Mouse (Mus musculus) telencephalon, adult 2 months (tissue): ENCODE measurements around the gene Sgo2a.
"Not testable (repeated sequence)": the region's sequence is repeated elsewhere in the genome, so short reads cannot be mapped to it uniquely, and the experiment has no call there.

Source experiments
- DNase-seq: peaks from one replicate; pipeline ENCODE4 v3.0.0-alpha.2; 2011; ENCODE audit warnings: low read depth, low spot score

The Sgo2a gene

GRCm38 (mm10) chr1:58031160-58031769 lies 35.5 kb downstream of the Sgo2a start:
- no peak for DNase-seq

DNA sequence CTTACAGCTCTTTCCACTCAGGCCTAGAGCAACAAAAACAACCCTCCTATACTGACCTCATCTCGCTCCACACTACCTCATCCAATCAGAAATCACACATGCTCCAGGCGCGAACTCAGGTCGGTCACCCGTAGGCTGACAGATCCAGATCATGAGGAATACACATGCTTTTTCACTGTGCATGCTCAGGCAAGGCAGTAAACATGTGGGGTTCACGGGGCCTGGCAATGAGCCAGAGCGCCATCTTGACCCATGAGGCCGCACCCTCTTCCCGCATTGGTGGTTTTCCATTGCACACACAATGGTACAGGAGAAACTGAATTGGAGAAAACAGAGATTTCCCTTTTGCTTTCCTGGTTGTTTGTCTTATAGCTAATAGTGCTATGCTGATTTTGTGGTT lies 41.5 kb downstream of the Sgo2a start:
- not testable (repeated sequence) for DNase-seq

DNA sequence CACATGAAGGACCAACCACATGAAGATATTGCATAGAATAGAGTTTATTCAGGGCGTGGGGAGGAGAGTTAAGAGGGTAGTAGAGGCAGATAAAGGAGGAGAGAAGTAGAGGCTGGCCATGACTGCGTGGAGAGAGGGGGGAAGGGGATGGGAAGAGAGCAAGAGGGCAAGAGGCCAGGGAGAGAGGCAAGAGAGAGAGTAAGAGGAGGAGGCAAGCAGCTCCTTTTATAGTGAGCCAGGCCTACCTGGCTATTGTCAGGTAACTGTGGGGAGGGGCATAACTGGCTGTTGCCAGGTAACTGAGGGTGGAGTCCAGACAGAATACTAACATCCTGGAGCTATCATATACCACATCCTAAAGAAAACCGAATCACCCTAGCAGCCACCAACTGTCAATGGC lies 49.3 kb downstream of the Sgo2a start:
- no peak for DNase-seq

GRCm38 (mm10) chr1:58045546-58045945 lies 49.8 kb downstream of the Sgo2a start:
- DNase-seq = no peak

- no peak for DNase-seq
These were observed 51.0 kb downstream of the Sgo2a start for GRCm38 (mm10) chr1:58046721-58047290.

- no peak for DNase-seq
These were observed 53.4 kb downstream of the Sgo2a start for GRCm38 (mm10) chr1:58049126-58049525.

DNA sequence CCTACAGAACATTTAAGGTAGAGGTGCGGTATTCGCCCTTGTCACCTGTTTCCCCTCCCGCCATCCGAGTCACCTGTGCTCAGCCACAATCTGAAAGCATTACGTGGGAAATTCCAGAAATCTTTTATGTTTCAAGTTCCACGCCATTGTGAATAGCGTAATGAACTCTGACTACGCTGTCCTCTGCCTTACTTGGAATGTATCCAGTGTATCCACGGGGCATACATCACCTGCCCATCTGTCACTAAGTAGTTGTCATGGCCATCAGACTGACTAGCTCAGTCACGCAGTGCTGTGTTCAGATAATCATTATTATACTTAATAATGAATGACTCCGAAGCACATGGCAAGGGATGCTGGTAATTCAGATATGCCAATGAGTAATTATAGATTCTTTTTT lies 59.8 kb downstream of the Sgo2a start:
- DNase-seq = no peak

GRCm38 (mm10) chr1:58056074-58056807 lies 60.5 kb downstream of the Sgo2a start:
- no peak for DNase-seq

DNA sequence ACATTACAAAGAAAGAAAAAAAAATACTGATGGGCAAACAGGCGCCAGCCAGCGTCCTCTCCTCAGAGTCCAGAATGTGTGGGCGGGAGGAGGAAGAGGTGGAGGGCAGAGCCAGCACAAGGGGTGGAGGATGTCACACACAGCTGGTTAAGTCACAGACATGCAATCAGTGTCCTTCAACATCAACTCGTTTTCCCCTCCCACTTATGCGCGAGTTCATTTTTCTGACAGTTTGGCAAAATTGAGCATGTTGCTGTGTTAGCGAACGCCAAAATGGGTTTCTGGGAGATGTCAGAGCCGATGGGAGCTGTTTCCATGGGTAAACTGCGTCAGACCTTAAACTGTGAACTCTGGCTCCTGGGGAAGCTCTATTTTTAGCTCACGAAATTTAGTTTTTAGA lies 61.2 kb downstream of the Sgo2a start:
- no peak for DNase-seq

GRCm38 (mm10) chr1:58058846-58059245 lies 63.1 kb downstream of the Sgo2a start:
- no peak for DNase-seq

DNA sequence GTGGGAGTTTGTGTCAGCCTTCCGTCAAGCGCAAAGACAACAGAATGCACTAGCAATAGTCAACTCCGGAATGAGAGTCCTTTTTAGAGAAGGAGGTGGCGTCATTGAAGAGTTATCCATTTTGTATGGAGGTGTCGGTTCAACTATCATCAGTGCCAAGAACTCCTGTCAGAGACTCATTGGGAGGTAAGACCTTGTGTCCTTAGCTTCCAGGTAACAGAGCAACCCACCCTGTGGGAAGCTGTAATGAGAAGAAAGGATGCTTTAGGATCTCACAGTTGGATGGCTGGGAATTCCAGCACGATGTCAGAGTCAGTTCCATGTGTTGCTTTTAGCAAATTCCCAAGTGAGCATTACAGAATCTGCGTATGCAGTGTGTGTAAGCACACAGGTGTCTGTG lies 66.4 kb downstream of the Sgo2a start:
- no peak for DNase-seq

- DNase-seq = no peak
These were observed 69.4 kb downstream of the Sgo2a start for GRCm38 (mm10) chr1:58065151-58065550.

DNA sequence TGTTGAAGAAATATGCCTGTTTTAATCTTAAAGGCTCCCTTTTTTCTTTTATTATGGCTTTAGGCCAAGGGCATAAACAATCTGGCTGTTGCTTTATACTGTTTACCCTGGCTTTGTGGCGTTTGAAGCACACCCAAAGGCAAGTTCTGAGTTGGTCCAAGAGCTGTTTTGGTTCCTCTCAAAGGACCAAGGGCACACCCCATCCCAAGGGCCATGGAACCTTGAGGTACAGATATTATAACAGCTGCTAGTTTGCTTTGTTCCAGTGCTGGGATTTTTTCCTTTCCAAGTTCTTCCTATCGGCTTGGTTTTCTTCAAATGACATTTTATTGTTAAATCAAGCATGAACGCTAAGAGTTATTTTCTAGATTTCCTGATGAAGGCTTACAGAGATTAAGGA lies 69.8 kb downstream of the Sgo2a start:
- no peak for DNase-seq

DNA sequence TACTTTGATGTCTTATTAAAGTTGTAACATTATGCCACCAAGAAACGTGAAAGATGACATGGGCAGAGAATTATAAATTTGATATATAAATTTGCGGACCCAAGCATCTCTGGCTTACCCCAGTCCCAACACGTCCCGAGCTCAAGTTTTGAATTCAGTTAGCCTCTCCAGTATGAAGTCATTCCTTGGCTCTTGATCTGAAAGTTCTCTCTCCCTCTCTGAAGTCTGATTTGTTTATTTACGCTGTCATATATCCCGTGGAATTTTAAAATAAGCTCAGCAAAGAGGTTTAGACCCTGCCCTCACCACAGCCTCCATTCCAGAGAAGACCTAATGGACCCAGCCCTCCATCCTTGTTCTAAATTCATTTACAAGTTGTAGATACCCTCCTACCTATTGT lies 73.4 kb downstream of the Sgo2a start:
- DNase-seq = no peak

- DNase-seq = no peak
These were observed 74.3 kb downstream of the Sgo2a start for GRCm38 (mm10) chr1:58070091-58070490.

DNA sequence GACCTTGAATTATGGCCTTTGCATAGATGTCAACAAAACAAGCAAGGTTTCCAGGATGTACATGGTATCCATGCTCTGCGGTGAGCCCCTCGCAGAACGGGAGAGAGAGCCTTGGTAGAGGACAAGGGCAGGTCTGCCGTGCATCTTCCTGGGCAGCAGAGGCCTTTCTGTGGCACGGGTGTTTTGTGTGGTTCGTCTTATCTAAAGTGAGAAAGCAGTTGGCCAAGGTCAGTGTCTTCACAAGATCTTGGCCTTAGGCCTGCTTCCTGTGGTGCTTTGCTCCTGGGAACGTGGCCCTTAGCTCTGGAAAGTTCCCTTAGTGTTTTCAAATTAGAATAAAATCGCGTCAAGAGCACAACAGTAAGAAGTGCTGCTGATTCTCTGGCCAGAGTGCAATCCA lies 75.2 kb downstream of the Sgo2a start:
- no peak for DNase-seq

DNA sequence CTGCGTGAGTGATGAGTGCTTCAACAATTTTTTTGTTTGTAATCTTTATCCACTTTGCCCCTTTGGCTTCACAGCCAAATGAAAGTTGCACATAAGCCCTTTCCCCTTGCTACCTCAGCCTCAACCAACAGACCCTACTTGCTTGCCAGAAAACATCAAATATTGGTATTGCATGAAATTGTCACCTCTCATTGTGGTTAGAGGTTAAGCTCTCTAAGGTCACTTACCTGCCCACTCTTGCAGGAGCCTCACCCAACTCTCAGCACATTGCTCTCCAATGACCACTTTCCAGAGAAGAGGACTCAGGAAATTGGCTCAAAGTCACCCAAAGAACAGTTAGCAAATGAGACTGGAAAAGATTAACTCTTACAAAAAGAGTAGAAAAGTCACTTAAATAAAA lies 75.7 kb downstream of the Sgo2a start:
- DNase-seq = no peak

DNA sequence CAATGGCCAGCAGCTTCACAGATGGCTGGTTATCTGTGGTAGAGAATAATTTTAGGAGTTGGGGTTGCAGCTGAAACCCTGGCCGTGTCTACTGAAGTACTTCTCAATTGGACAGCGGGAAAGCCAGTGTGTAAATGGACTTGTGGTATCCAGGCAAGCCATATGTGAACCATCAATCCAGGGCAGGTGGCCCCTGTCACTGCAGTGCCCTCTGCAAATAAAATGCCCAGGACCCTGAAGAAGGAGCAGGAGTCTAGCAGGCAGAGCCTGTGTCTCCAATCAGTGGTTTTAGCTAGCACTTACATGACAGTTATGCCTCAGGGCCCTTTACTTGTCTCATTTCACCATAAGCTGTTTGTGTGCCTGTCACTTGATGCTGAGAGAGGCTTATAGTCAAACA lies 76.6 kb downstream of the Sgo2a start:
- no peak for DNase-seq

DNA sequence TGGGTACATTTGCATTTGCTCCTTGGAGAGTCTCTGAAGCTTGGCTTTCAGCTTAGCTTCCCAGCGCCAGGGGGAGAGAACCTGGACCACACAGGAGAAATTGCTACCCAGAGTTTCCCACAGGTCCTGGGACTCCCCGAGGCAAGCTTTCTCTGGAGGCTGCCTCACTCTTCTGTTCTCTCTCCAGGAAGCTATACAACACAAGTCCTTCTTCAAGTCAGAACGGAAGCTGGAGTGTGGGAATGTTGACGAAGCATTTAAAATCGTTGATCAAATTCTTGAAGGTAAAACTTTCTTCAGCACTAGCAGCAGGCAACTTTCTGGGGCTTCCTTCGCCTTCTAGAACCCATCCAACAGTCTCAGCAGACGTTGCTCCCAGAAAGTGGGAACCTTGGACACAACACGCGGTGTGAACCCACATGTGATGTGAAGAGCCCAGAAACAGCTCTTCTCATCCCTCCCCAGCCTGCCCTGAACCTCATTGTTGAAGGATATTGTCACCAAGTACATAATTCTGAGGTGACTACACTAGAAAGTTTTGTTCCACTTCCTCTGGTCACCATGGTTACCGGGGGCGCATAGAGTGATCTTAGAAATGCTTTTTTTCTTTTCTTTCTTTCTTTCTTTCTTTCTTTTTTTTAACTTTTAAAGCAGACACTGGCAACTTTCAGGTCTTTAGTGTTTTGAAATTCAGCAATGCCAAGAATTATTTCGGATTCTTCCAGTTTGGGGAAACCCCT lies 77.4 kb downstream of the Sgo2a start:
- no peak for DNase-seq

GRCm38 (mm10) chr1:58074266-58074665 lies 78.5 kb downstream of the Sgo2a start:
- DNase-seq = no peak
